In genomic region chr6:50340226-50340906, GRCm38 (mm10) we compare ENCODE assay signal across 15 mouse cellular contexts.
"Had no signal": no experiment of that assay in that cellular context is flagged by ENCODE, and none has a peak within 500 bp of the region (broad histone marks: within the 10 kb centered on the region; RNA-seq: fewer than 3 reads in every experiment).

No protein-coding gene starts in this region.

- DNase-seq: kidney, adult 11 months; kidney, adult 8-10 months; kidney, postnatal 14 days; kidney, postnatal 4 days; liver; lung, adult 18-20 months; lung, postnatal 10 days; lung, postnatal 36 days; retina, postnatal 1 day; thymus, adult 2 months; thymus, postnatal 14 days; thymus, postnatal 4 days had no signal

- ATAC-seq: liver, embryonic 12.5 days; midbrain, embryonic 13.5 days; midbrain, embryonic 16.5 days had no signal
